Mouse (Mus musculus) embryo, embryonic 10.5 days (tissue): Measurements from ENCODE around the gene Tbxas1.
A peak's percentile ranks its signal among the peaks of the same experiment; 100 is the strongest.

ENCODE experiments used
- DNase-seq: peaks from one replicate; pipeline ENCODE4 v3.0.0-alpha.2; 2015; ENCODE audit warnings: low spot score

Gene Tbxas1

DNA sequence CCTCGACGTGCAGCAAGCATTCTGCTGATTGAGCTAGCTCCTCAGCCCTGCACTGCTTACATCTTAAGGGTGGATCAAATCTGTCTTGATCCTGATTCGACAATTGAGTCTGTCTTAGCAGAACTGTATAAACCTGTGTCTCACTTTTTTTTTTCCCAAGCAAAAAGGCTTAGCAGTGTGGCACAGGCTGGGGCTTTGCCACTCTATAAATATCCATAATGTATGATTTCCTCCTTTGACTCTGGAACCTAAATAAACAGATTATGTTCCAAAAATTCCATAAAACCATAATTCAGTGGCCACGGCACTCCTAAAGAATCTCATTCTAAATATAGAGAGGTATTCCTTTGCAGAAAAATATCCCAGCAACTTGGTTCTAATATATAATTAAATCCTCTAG is 122.6 kb downstream of the Tbxas1 start:
- no peak for DNase-seq

GRCm38 (mm10) chr6:39003126-39003525 is 127.9 kb downstream of the Tbxas1 start:
- no peak for DNase-seq

DNA sequence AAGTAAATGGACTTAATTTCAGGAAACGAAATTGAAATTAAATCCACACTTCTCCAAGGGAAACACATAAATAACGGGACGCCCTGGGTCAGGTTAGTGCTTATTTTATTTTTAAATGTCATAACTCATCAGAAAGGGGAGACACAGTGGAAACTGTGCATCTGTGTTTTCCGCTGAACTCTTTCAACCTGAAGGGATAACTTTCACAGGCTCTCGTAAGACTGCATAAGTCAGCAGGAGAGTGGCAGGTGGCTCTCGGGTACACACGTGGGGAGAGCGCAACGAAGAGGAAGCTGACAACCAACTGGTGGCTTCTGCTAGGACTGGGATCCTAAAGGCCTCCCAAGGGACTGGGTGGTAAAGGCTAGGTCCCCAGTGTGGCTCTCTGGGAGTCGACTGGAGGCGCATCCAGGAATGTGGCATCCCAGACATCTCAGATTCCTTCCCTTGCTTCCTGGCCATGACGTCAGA is 128.8 kb downstream of the Tbxas1 start:
- no peak for DNase-seq

DNA sequence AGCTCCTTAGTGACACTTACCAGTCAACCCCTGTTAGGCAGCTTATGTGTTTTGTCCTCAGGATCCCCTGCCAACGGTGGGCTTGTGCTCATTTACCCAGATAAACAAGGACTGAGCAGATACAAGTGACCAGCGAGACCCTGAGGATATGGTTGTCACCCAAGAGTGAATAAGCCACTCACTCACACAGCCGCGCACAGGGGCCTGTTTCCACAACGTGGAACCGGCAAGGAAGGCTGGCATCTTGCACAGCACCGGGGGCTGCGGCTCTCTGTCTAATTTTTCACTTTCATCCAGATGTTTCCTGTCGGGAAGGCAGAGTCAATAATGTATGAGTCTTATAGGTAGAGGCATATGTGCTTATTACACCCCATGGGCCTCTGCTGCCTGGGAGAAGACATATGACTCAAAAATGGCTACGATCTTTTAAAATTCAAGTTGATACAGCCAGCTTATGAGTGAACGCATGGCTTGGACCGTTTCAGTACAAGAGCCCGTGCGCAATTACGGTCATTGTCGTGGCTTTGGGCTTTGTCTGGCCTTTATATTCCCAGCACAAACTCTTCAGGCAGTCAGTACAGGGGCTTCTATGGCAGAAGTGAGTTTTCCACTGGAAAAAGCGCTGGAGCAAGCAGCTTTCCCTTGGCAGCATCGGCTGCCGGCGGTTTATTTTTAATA is 130.2 kb downstream of the Tbxas1 start:
- DNase-seq: no peak

DNA sequence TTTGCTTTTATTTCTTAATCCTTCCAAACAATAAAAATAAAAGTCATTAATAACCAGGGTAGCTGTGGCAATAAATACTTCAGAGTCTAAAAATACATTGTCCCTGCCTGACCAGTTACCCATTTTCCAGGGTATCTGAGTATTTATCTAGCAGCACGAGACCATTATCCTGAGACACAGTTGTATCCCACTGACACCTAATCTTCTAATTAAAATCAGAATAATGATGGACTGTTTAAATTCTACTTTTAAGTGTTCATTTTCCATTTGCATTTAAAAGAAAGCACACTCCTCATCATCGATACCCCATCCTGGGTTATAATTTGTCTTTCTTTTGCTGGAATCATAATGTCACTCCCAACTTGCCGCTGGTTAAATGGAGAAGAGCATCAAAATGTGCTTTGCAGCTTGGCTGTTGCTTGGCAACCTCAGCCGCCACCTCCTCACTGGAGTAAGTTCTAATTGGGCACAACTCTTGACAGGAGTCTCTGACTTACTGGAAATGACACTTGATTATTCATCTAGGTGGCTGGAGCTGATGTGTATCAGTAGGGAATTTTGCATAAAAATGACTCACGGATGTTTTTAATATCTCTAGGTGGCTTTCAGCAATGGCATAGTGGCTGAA is 130.9 kb downstream of the Tbxas1 start:
- no peak for DNase-seq

- DNase-seq: no peak
These were observed 132.0 kb downstream of the Tbxas1 start for GRCm38 (mm10) chr6:39007223-39007622.

DNA sequence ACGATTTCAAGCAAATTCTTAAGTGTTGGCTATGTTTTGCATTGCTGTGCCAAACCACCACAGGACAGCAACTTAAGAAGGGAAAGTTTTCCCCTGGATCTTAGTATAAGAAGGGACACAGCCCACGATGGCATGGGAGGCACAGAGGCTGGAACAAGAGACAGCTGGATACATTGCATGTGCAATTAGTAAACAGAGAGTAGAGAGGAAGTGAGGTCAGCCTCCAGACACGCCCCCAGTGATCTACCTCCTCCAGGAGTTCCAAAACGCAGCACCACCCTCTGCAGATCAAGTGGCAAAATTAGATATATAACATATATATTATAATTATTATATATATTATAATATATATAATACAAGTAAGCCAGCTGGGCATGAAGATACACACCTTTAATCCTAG is 132.9 kb downstream of the Tbxas1 start:
- DNase-seq: no peak

GRCm38 (mm10) chr6:39013034-39013832 is 138.0 kb downstream of the Tbxas1 start:
- no peak for DNase-seq

- no peak for DNase-seq
These were observed 142.7 kb downstream of the Tbxas1 start for GRCm38 (mm10) chr6:39017942-39018341.

DNA sequence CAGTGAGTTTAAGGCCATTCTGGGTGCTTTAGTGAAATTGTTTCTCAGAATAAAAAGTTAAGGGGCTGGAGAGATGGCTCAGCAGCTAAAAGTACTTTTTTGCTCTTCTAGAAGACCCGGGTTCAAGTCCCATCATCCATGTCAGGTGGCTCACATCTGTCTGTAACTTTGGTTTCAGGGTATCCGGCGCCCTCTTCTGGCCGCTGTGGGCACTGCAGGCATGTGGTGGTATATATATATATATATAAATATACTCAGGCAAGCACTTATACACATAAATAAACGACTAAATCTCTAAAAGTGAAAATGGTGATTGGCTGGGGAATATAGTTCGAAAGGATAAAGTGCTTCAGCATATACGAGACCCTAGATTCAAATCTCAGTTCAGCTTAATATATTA is 143.6 kb downstream of the Tbxas1 start:
- DNase-seq: peak; percentile 15

GRCm38 (mm10) chr6:39019219-39019618 is 144.0 kb downstream of the Tbxas1 start:
- no peak for DNase-seq

DNA sequence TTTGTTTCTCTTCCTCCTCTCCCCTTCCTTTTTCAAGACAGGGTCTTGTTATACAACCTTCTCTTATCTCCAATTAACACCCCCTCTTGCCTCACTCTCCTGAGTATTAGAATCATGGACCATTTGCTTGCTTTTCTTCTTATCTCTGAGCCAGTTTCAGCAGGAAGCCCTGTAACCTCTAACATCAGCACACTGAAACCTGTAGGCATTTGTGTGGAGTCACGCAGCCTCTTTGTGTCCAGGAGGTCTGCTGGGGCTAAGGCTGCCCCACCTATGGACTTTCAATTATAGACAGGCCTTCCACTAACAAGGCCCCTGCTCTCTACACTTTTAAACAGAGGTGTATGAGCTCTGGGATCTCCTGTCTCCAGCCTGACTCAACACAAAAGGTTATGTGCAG is 146.7 kb downstream of the Tbxas1 start:
- no peak for DNase-seq

DNA sequence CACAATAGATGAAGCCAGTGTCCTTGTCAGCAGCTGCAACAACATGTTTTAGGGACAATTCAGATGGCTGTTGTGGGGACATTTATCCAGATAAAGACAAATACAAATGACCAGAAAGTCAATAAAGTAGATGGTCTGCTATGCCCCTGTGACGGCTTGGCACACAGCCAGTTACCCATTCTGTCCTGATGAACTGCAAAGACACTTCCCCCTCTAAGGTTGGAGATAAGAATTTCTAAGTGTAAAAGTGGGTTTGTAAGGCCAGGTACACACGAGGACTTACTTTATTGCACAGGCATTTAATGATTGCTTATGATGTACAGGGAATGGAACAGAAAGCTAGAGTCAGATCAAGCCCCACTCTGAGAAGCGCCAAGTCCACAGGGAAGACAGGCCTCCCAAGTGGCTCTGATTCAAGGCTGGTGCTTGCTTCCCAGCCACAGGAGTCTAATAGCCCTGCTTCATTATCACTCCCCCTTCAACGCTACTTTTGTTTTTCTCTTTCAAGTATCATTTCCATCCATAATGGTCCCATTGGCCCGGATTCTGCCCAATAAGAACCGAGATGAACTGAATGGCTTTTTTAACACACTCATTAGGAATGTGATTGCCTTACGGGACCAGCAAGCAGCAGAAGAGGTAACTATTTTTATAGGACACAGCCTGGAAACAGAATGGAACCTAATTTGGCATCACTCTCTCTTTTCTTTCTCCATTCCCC is 147.4 kb downstream of the Tbxas1 start:
- no peak for DNase-seq

- peak; percentile 20 for DNase-seq
These were observed 149.4 kb downstream of the Tbxas1 start for GRCm38 (mm10) chr6:39024631-39025030.

DNA sequence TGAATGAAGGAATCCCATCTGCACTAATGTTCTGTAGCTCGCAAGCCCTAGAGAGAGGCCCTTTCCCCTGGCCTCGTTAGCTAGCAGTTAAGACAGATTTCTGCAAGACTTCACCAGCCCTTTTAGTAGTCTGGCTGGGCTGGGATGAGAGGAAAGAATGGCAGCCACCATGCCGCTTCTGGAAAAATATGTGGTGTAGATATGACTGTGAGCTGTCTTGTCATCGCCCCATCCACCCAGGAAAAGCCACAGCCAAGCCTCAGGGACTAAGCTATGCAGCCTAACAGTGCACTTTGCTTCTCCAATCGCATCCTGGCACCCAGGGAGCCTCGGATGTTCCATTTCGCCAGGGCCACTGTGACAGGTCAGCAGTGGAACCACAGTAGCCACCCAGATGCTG is 149.8 kb downstream of the Tbxas1 start:
- DNase-seq: no peak

DNA sequence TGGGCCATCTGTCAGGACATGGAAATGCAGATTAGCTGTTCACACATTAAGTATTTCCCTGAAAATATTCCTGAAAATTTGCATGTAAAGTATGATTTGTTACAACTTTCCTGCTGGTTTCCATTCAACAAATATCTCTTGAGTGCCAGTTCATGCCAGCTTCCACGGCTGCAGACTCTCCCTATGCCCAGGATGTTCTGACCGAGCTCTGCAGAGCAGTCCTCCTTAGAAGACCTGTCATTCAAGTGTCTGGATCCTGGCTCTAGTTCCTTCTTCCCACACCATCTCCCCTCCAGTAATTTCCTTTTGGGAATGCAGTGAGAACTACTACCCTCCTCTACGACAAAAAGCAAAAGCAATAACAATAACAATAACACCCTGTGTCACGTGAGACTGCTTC is 155.5 kb downstream of the Tbxas1 start:
- DNase-seq: no peak

DNA sequence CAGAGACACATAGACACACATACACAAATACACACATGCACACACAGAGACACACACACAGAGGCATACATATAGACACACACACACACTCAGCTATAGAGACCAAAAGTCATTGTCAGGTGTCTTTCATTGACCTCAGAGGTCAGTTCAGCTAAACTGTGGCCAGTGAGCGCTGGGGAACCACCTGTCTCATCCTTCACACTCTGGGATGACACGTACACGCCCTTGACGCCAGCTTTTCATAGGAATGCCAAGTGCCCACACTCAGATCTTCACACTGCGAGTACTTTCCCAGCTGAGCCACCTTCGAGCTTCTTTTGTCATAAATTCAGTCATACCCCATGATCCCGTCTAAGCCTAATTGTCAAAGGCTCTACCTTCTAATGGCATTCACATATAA is 158.5 kb downstream of the Tbxas1 start:
- DNase-seq: no peak

DNA sequence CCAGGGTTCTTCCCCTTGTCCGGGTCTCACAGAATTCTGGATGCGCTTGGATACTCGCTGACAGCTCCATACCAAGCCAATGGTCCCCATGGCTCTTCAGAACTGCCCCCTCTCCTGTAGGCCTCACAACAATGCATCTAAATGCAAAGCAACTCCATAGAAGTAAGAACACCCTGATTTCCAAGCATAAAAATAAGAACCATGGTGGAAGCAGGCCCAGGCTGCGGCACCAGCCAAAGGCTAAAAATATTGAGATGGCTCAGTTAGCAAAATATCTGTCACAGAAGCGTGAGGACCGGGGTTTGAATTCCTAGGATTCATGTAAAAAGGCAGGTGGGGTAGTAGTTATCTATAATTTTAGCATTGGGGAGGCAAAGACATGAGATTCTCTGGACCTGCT is 159.8 kb downstream of the Tbxas1 start:
- DNase-seq: no peak

DNA sequence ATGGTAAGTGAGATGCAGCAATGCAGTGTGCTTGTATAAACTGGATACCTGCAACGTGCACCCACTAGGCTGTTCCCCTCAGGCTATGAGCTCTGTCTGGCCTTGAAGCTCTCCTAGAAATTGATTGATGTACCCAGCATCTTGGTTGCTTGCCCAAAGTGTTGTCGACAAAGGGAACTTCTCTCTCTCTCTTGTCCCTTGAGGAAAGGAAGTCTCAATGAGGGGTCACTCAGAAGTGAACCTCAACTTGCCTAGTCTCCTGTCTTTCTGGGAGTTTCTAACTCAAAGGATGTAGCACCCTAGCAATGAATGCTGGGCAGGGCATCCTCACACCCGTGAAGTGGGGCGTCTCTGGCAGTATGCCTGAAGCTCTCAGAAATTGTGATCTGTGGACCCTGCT is 161.0 kb downstream of the Tbxas1 start:
- no peak for DNase-seq

- DNase-seq: no peak
These were observed 165.2 kb downstream of the Tbxas1 start for GRCm38 (mm10) chr6:39040451-39040850.

- DNase-seq: no peak
These were observed 173.9 kb downstream of the Tbxas1 start for GRCm38 (mm10) chr6:39049141-39049540.

- no peak for DNase-seq
These were observed 175.6 kb downstream of the Tbxas1 start for GRCm38 (mm10) chr6:39050836-39051235.
